Mouse (Mus musculus) hindbrain, embryonic 10.5 days (tissue): ENCODE data around the gene Rapgef1. TPM values are rescaled to one million over a fixed set of nuclear protein-coding genes. Genes with fewer than 3 reads are reported as not detected.

Experiments
- DNase-seq: peaks from one replicate; pipeline ENCODE4 v3.0.0-alpha.2; 2017; ENCODE audit warnings: low spot score
- H3K27ac ChIP-seq: fragments of 300-500 bp; sonication (generic); 2 replicates; pipeline ENCODE4 v1.5.1; 2016; ENCODE audit warnings: mild to moderate bottlenecking, moderate library complexity
- H3K27me3 ChIP-seq: fragments of 300-500 bp; sonication (generic); 2 replicates; pipeline ENCODE4 v1.6.1; 2016; ENCODE audit warnings: mild to moderate bottlenecking; ENCODE audit not compliant: poor library complexity, insufficient read depth, severe bottlenecking
- H3K36me3 ChIP-seq: fragments of 300-500 bp; sonication (generic); 2 replicates; pipeline ENCODE4 v1.6.1; 2016; ENCODE audit warnings: mild to moderate bottlenecking, moderate library complexity
- H3K4me1 ChIP-seq: fragments of 300-500 bp; sonication (generic); replicated peaks from 2 replicates; pipeline ENCODE4 v1.6.1; 2016; ENCODE audit warnings: mild to moderate bottlenecking
- H3K4me3 ChIP-seq: fragments of 300-500 bp; sonication (generic); 2 replicates; pipeline ENCODE4 v1.5.1; 2016; ENCODE audit warnings: mild to moderate bottlenecking, moderate library complexity
- H3K9me3 ChIP-seq: fragments of 300-500 bp; sonication (generic); 2 replicates; pipeline ENCODE4 v1.6.1; 2016; ENCODE audit warnings: mild to moderate bottlenecking, moderate library complexity
- WGBS: fragments of 180-500 bp; shearing (Covaris S2); methylation state at CpG from one replicate; pipeline ENCODE4 v1.1.7; 2016; 5-methylcytosine and 5-hydroxymethylcytosine counted together
- polyA plus RNA-seq: library from polyadenylated mRNA; unstranded; fragments of >200 nt; fragmentation: Nextera tagmentation; extraction: Ambion mirVana; gene quantifications from 2 replicates; pipeline ENCODE4 v1.2.1, GENCODE M21; 2016

Rapgef1 gene
- polyA plus RNA-seq, 1 experiment from 2014 or later = 13.5 TPM

DNA sequence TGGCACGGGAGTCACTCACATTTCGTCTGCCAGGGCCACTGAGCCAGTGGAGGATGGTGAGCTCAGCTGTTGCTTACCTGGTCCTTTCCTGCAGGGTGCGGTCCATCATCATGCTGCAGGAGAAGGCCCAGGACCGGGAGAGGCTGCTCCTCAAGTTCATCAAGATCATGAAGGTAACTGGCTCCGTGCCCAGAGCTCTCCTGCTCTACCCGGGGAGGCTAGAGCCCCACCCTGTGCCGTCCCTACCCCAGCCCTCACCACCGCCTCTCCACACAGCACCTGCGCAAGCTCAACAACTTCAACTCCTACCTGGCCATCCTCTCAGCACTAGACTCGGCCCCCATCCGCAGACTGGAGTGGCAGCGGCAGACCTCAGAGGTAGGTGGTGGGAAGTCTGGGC is 116.2 kb downstream of the Rapgef1 start:
- no peaks in the 10 kb centered on the region for H3K27me3 ChIP-seq
- no peaks in the 10 kb centered on the region for H3K9me3 ChIP-seq
- H3K27ac ChIP-seq = no peak overlapping the region
- WGBS = 93% methylated on average over 12 of the region's 12 CpGs
- H3K4me3 ChIP-seq = no peak overlapping the region
- H3K36me3 ChIP-seq = peaks cover 97% of the 10 kb centered on the region
- H3K4me1 ChIP-seq = no peaks in the 10 kb centered on the region
- no peak for DNase-seq

GRCm38 (mm10) chr2:29737209-29737925 is 117.8 kb downstream of the Rapgef1 start:
- Histone ChIP-seq H3K36me3 (peaks cover 82% of the 10 kb centered on the region), H3K27ac (no peak overlapping the region), H3K4me3 (no peak overlapping the region), H3K27me3 (no peaks in the 10 kb centered on the region), H3K9me3 (no peaks in the 10 kb centered on the region), H3K4me1 (no peaks in the 10 kb centered on the region)
- WGBS = 93% methylated on average over 12 of the region's 12 CpGs
- DNase-seq = no peak

DNA sequence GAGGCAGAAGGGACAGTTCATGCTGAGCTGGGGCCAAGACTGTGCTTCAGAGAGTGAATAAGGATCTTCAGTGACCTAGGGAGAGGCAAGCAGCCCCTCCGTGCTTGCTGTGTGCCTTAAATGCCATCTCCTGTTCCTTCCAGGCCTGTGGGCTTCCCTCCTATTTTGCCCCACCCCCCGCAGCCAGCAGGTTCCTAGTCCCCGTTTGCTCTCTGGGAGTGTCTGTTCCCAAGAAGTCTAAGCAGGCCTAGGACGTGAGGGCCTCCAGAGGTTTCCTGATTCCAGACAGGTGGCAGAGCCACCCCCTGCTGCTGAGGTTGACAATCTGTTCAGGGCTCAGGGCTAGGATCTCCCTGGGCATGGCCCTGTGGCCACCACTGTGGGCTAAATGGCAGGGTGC is 119.3 kb downstream of the Rapgef1 start:
- Histone ChIP-seq H3K27ac (no peak overlapping the region), H3K4me3 (no peak overlapping the region), H3K27me3 (no peaks in the 10 kb centered on the region), H3K36me3 (peaks cover 67% of the 10 kb centered on the region), H3K9me3 (no peaks in the 10 kb centered on the region), H3K4me1 (no peaks in the 10 kb centered on the region)
- DNase-seq = no peak
- 69% methylated on average over 4 of the region's 4 CpGs for WGBS

DNA sequence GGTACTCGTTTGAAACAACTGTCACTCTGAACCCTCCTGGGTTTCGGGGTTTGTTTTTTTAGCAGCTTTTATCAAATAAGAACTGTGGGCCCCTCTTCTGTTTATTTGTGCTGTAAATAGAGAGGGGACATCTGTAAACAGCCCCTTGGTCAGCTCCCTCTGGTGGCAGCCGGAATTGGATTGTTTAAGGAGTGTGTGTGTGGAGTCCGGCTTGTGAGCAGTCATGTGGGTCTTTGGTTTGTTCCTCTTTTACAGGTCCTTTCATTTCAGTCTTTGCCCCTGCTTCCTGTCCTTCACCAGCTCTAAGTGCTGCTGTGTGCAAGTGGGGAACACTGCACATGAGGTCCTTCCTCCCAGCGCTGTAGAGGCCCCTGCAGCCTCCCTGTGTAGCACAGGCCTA is 119.8 kb downstream of the Rapgef1 start:
- Histone ChIP-seq H3K27me3 (no peaks in the 10 kb centered on the region), H3K4me3 (no peak overlapping the region), H3K27ac (no peak overlapping the region), H3K9me3 (no peaks in the 10 kb centered on the region), H3K4me1 (no peaks in the 10 kb centered on the region), H3K36me3 (peaks cover 62% of the 10 kb centered on the region)
- WGBS = 73% methylated on average over 5 of the region's 5 CpGs
- DNase-seq = no peak

GRCm38 (mm10) chr2:29741207-29741606 is 121.7 kb downstream of the Rapgef1 start:
- Histone ChIP-seq H3K4me3 (no peak overlapping the region), H3K4me1 (no peaks in the 10 kb centered on the region), H3K9me3 (no peaks in the 10 kb centered on the region), H3K36me3 (peaks cover 43% of the 10 kb centered on the region), H3K27ac (no peak overlapping the region), H3K27me3 (peaks cover 15% of the 10 kb centered on the region)
- DNase-seq = no peak
- 92% methylated on average over 6 of the region's 6 CpGs for WGBS

- Histone ChIP-seq H3K27me3 (peaks cover 44% of the 10 kb centered on the region), H3K4me1 (peaks cover 8% of the 10 kb centered on the region), H3K36me3 (peaks cover 13% of the 10 kb centered on the region), H3K9me3 (no peaks in the 10 kb centered on the region), H3K4me3 (no peak overlapping the region), H3K27ac (no peak overlapping the region)
- DNase-seq = no peak
- 93% methylated on average over 6 of the region's 6 CpGs for WGBS
Measured at GRCm38 (mm10) chr2:29744256-29744655, 124.7 kb downstream of the Rapgef1 start.

DNA sequence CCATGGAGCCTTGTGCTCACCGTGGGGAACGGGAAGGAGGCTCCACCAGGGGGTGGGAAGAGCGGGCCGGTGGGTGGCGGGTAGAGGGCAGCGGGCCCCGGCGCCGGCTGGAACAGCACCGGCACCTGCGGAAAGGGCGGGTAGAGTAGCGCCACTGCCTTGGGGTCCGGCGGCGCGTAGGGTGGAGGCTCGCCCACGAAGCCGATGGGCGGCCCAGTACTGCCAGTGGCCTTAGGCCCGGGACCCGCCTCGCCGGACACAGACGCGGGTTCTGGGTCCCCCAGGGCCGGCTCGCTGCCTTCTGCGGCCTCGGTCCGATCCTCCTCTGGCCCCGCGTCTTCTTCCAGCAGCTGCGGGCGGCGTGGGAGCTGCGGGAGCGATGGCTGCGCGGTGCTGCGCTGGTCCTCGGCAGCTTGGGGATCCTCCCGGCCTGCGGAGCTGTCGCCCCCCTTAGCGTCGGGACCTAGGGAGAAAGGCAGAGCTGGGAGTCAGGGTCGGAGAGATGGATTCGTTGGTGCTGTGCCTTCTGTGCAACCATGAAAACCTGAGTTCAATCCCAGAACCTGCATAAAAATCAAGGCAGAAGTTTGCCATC is 127.8 kb downstream of the Rapgef1 start:
- DNase-seq = peak; percentile 29
- peak overlapping the region; percentile 80 for H3K27ac ChIP-seq
- peaks cover 25% of the 10 kb centered on the region for H3K4me1 ChIP-seq
- H3K4me3 ChIP-seq = peak overlapping the region; percentile 55
- 0 out of 2 replicates have a peak, but pooled peaks cover 3% of the 10 kb centered on the region for H3K9me3 ChIP-seq
- H3K36me3 ChIP-seq = no peaks in the 10 kb centered on the region
- WGBS = 3% methylated on average over 50 of the region's 50 CpGs
- H3K27me3 ChIP-seq = peaks cover 74% of the 10 kb centered on the region

DNA sequence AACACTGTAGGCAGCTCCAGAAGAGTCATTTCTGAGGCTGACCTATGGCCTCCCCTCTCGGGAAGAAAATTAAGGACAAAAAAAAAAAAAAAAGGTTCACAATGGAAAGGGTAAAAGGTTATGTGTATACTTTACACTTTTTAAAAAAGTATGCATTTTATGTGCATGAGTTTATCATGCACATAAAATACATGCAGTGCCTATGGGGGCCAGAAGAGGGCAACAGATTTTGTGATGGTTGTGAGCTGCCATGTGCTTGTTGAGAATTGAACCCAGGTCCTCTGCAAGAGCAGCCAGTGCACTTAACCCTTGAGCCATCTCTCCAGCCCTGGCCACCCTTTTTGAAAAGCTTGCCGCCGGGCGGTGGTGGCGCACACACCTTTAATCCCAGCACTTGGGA is 128.3 kb downstream of the Rapgef1 start:
- peak; percentile 29 for DNase-seq
- Histone ChIP-seq H3K4me1 (peaks cover 25% of the 10 kb centered on the region), H3K27ac (no peak overlapping the region), H3K4me3 (peak overlapping the region; percentile 55; the same call in 1 of the 2 replicates), H3K9me3 (0 out of 2 replicates have a peak, but pooled peaks cover 4% of the 10 kb centered on the region), H3K36me3 (no peaks in the 10 kb centered on the region), H3K27me3 (peaks cover 80% of the 10 kb centered on the region)
- 60% methylated on average over 5 of the region's 5 CpGs for WGBS

- no peak overlapping the region for H3K4me3 ChIP-seq
- no peak for DNase-seq
- no peak overlapping the region for H3K27ac ChIP-seq
- peaks cover 86% of the 10 kb centered on the region for H3K27me3 ChIP-seq
- H3K9me3 ChIP-seq = 0 out of 2 replicates have a peak, but pooled peaks cover 4% of the 10 kb centered on the region
- no peaks in the 10 kb centered on the region for H3K36me3 ChIP-seq
- H3K4me1 ChIP-seq = peaks cover 25% of the 10 kb centered on the region
- 84% methylated on average over 4 of the region's 4 CpGs for whole genome bisulfite sequencing
Measured at GRCm38 (mm10) chr2:29748499-29748898, 129.0 kb downstream of the Rapgef1 start.

- Histone ChIP-seq H3K4me3 (peak within 1 kb of the TSS; percentile 37), H3K27ac (peak within 1 kb of the TSS; percentile 17; the same call in 1 of the 2 replicates), H3K4me1 (peaks cover 25% of the 10 kb centered on the region), H3K36me3 (no peaks in the 10 kb centered on the region), H3K27me3 (peaks cover 71% of the 10 kb centered on the region), H3K9me3 (0 out of 2 replicates have a peak, but pooled peaks cover 4% of the 10 kb centered on the region)
- DNase-seq = no peak
- 8% methylated on average over 28 of the region's 28 CpGs for WGBS
Measured at GRCm38 (mm10) chr2:29751497-29751896, 132.0 kb downstream of the Rapgef1 start, which contains the start of gene Gm13420. Gene Gm13420, minus strand, starts transcription at chr2:29751685.

DNA sequence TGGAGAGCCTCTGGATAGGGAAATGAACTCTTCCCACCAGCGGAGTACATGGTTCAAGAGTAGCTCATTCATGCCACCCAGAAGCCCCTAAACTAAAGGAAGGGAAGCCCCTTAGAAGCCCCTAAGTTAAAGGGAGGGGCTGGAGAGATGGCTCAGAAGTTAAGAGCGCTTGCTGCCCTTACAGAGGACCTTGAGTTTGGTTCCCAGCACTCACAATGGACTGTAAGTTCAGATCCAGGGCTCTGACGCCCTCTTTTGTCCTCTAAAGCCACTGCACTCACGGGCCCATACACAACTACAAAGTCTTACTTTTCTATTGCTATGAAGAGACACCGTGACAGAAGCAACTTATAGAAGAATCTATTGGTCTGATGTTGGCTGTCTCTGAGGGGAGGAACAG is 132.9 kb downstream of the Rapgef1 start:
- Histone ChIP-seq H3K4me3 (no peak overlapping the region), H3K9me3 (0 out of 2 replicates have a peak, but pooled peaks cover 4% of the 10 kb centered on the region), H3K27ac (no peak overlapping the region), H3K36me3 (no peaks in the 10 kb centered on the region), H3K27me3 (peaks cover 62% of the 10 kb centered on the region), H3K4me1 (peaks cover 20% of the 10 kb centered on the region)
- no peak for DNase-seq
- WGBS = 88% methylated on average over 5 of the region's 5 CpGs

- no peak overlapping the region for H3K27ac ChIP-seq
- H3K4me3 ChIP-seq = no peak overlapping the region
- H3K36me3 ChIP-seq = no peaks in the 10 kb centered on the region
- peaks cover 12% of the 10 kb centered on the region for H3K4me1 ChIP-seq
- H3K27me3 ChIP-seq = peaks cover 31% of the 10 kb centered on the region
- H3K9me3 ChIP-seq = 0 out of 2 replicates have a peak, but pooled peaks cover 4% of the 10 kb centered on the region
- DNase-seq = no peak
Measured at GRCm38 (mm10) chr2:29755693-29756092, 136.2 kb downstream of the Rapgef1 start.

DNA sequence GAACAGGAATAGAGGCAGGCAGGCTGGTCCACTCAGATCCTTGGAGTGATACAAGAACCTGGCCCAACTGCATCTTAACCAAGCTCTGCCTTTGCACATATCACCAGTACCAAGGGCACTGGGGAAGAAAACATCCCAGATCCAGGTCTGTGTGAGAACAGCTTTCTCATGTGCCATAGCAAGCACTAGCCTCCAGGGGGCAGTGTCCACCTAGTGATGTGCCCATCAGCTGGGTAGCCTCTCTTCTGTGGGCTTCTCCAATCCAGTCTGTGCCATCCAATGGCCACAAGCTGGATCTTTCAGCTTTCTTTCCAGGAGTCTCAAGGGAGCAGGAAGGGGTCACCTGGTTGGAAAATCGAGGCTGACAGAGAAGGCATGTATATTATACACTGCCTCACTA is 145.3 kb downstream of the Rapgef1 start:
- Histone ChIP-seq H3K4me1 (no peaks in the 10 kb centered on the region), H3K36me3 (no peaks in the 10 kb centered on the region), H3K9me3 (no peaks in the 10 kb centered on the region), H3K27me3 (peaks cover 9% of the 10 kb centered on the region; the same call in 1 of the 2 replicates), H3K4me3 (no peak overlapping the region), H3K27ac (no peak overlapping the region)
- peak; percentile 80 for DNase-seq
- 2% methylated on average over 1 of the region's 1 CpGs for WGBS
